Mouse (Mus musculus) lung, postnatal 4 days (tissue): ENCODE measurements at regions not wholly inside any gene's neighbourhood (a gene's known extent, or its start where the extent isn't known, plus 50 kb on each side); places are given as distances from the start of the nearest gene placed in this dataset.

ENCODE experiments used
- DNase-seq, 2 experiments: peaks; one replicate each; pipeline ENCODE4 v3.0.0; 2021

DNA sequence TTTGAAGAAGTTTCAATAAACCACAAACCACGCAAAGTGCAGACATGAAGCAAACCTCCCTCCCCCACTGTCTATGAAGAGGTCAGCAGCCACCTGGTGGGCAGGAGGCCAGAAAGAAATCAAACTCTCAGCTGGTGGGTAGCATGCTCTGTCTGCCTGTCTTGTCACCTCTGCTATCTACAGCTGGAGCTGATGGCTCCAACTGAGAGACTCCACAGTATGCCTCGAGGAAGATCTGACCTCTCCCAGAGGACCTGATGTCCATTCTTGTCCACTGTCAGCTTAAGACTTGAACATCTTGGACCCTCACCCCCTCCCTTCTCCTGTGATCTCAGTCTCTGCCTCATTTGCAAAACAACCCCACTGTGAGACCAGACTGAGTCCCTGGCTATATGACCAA is 585.0 kb upstream of the Cdh11 start:
- no peak for DNase-seq

DNA sequence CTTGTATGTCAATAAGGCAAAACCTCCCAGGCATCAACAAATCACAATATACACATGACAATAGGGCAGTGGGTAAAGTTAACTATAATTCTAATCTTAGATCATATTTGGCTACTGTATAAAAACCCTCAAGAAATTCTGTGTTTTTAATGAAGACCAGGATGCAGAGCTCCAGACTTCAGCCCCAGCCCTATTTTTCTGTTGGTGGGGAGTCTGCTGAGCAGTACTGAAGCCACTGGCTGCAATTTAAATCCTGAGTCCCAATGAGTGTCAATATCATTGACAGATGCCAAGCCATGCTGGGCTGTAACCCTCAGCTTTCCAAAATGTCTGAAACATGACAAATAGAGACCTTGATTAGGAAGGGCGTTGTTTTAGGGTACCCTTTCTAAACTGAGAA is 587.6 kb upstream of the Cdh11 start:
- DNase-seq, result no peak

DNA sequence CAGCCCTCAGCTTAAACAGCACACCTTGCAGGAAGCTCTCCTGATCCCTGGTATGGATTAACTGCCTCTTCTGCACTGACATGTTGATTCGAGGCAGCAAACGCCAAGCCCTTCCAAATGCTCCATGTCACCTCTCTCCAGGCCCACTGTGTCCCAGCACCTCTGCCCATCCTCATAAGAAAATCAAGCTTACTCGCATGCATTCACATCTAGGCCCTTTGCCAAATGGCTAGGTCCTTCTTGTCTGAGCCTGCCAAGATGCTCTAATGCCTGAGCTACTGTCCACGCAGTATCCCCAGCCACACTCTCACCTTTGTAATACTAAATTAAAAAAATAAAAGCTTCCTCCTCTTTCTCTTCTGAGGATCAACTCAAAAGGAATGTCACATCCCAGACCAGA is 588.7 kb upstream of the Cdh11 start:
- DNase-seq, result no peak

DNA sequence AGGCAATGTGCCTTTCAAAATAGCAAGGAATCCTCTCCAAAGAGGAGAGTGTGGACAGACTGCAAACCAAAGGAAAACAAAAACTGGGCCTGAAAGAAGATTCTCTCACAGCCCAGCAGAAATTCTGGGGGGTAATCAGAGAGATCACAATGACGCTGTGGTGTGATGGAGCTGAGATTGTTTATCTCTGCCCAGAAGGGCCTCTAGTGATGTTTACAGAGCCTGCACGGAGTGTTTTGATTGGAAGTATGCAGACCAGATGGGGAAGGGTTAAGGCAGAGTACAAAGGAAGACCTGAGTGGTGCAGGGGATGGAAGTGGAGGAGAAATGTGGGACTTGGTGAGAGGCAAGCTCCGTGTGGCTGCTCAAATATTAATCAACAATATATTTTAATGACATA is 593.1 kb upstream of the Cdh11 start:
- DNase-seq, result no peak

DNA sequence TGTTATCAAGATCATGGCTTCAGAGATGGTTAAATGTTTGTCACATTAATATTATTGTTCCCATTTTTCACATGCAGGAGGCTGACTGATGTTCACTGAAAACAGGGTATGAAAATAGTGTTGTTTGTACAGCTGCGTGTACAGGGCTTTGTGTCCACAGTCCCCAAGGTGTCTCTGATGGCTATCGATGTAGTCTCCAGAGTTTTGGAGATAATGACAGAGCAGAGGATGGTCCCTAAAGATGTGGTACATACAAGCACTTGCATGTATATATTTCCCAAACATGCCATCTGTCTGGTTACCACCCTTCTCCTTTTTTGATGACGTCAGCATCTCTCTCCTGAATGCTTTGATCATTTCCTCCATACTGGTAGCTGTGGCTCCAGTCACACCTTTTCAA is 596.1 kb upstream of the Cdh11 start:
- no peak for DNase-seq

DNA sequence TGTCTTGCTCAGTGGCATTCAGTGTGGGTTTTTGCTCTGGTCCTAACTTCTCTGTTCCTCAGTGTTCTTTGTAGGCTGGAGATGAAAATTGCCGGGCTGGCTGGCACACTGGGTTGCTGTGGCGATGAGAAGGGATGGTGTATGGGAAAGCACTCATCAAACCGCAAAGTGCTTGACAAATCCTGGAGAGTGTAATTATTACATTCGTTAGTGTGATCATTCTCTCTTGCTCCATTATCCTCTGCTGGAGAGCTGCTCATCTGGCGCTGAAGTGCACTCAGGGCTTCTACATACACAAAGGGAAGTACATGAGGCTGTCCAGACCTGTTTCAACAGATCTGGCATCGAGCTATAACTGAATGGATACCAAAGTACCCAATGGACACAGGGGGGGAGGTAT is 605.9 kb upstream of the Cdh11 start:
- no peak for DNase-seq

DNA sequence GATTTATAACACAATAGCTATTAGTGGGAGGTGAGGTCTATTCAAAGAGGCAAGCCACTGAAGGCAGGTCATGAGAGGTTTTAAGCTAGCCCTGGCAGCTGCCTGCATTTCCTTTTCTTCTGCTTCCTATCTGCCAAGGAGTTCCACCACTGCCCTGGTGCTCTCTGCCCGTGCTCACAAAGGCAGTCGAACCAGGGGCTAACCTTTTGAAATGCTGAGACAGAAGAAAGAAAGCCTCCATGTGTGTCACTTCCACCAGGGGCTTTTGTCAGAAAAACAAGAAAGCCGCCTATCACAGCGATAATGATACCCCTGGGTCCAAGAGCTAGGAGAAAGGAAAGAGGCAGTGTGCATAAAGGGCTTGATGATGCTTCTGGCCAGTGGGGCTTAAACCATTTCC is 609.9 kb upstream of the Cdh11 start:
- no peak for DNase-seq

DNA sequence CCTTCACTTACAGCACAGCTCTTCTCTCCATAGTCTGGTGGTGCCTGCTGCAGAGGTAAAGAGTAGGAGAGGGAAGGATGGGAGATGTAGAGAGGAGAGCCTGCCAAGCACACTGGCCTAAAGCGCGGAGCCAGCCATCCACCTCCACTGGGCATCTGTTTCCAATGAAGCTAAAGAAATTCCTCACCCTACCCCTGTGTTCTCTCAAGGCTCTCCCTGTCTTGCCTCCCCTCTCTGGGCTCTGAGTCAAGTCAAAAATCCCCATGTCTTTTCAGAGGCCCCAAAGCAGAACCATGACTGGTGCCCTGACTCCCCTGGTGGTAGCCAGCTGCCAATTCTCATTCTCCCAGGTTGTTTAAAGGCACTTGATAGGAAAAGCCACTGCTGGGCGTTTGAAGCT is 612.7 kb upstream of the Cdh11 start:
- DNase-seq, result no peak

DNA sequence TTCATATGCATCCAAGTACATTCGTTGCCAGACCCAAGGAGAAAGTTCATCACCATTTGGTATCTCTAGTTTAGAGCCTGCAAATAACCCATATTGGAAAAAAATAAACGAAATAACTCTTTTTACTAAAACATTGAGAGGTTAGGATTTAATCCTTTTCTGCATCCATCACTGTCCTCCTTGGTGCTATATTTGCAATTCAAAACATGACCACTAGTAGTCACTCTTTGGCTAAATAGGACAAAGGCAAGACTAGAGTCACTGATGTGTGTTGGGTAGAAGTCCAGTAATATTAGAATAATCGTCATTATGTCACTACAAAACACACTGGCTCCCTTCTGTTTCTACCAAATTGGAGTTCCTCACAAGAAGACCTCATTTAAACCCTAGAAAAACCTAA is 614.0 kb upstream of the Cdh11 start:
- no peak for DNase-seq

DNA sequence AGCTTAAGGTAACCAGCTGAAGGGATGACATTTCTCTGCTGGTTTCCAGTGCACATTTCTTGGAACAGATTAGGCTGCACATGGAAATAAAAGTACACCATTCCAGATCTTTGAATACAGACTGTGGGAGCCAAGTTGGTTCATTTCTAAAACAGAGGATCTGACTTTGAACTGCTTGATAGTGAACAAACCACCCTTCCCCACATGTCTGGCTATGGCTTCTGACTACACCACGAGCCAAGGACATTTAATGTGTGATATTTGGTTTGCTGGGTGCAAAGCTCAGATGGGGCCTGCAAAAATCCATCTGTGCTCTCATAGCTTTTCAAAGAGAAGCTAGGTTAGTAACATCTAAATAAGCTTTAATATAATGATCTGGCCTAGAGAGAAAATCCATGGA is 614.7 kb upstream of the Cdh11 start:
- DNase-seq, result no peak

DNA sequence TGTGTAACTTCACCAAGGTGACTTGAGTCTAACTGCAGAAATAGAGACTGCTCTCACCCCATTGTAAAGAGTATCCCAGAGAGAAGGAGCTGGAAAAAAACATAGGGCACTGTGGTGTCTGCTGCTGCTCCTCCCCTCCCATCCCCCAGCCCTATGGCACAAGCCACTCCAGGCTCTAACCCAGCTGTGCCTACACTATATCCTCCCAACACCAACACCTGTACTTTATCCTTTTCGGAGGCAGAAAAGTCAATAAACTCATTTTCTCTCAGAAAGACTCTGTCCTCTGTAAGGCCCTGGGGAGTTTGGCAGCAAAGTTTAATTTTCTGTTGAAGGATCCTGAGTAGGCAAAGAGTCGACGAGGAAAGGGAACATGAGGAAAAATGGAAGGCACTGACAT is 617.3 kb upstream of the Cdh11 start:
- no peak for DNase-seq

DNA sequence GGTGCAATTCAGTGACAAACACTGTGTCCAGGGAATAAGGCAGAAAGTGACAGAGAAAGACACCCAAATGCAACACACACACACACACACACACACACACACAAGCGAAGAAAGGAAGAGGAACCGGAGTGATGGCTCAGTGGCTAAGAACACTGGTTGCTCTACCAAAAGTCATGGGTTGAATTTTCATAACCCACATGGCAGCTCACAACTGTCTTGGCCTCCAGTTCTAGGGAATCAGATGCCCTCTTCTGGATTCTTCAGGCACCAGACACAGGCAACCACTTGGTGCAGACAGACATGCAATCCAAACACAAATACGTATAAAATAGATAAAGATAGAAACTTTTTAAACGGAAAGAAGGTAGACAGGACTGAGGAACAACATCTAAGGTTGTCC is 618.4 kb upstream of the Cdh11 start:
- no peak for DNase-seq

DNA sequence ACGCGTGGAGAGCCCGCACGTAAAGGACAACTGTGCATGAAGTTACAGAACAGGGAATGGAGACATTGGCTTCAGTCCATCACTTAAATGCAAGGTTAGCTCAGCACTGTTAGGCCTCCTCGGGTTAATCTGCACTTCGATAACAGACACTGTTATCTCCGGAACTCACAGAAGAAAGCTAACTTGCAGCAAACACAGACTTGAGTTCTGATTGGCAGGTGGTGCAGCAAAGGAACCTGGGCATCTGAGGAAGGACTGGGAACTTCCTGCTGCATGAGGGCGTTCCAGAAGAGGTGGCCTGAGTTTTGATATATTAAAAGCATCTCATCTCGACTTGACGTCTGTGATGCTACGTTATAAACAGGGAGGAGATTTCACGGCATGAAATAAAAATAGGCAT is 620.3 kb upstream of the Cdh11 start:
- no peak for DNase-seq

DNA sequence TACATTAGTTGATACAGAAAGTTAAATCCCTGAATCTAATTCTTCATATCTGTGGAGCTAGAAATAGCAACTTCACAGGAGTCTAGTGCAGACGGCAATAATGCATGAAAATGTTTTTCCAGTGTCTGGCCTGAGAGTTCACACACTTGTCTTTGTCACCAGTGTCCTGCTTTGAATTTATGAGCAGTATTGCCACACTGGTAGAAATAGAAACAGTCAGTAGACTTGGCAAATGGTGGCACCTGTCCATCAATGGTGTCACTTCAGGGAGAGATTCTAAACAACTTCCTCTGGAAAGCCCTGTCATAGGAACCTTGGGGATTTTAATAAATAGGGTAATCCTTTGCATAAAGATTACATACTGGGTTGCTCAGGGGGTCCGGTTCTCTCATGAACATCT is 621.5 kb upstream of the Cdh11 start:
- DNase-seq, result no peak

DNA sequence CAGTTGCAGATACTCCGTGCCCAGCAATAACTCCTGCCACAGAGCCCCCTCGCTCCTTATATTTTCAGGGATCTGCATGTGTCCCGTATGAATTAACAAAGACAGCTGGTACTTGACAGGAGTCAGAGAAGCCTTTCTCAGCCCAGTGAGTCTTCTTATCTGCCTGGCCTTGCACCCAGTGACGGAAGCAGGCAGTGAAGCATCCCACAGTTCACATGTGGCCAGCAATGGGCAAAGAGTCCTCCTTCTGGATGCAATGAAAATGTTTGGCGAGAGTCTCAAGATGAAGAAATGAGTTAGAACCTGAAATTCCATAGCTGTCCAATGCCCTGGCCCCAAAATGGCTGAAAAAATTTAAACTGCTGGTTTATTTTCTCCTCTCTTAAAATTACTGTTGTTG is 622.2 kb upstream of the Cdh11 start:
- peak in 1 of 2 experiments; percentile 42 for DNase-seq

DNA sequence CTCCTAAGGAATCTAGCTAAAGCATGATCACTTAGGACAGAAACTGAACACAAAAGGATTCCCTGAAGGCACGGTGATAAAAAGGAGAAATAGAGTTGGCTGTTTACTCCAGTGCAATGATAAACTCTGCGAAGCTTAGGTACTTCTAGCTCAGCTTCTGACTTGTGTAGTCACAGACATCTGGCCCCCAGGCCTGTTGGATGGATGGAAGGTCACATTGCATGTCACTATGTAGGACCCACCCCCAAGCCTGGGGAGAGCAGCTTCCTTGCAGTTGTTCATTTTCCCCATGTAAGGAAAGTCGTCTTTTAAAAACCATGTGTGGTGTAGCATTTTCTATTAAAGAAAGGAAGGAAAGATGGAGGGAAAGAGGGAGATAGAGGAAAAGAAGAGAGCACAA is 623.0 kb upstream of the Cdh11 start:
- peak in 1 of 2 experiments; percentile 22 for DNase-seq

DNA sequence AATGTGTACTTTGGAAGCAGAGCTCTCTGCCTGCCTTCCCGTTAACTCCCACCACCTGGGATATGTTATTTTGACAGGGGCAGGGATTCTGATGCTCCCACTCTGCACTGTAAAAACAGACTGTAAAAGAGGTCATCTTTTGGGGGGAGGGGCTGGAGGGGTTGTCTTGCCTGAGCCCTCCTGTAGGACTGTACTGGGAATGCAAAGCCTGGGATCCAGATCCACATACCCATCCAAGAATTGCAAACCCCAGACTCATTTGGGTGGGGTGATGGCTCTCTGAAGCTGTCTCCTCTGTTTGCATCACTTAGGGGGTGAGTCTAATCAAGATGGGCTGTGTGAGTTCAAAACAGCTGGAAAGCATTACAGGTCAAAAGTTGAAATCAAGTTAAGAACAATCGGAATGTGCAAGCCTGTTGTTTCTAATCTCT is 623.7 kb upstream of the Cdh11 start:
- peak; percentile 41 to 67 for DNase-seq

DNA sequence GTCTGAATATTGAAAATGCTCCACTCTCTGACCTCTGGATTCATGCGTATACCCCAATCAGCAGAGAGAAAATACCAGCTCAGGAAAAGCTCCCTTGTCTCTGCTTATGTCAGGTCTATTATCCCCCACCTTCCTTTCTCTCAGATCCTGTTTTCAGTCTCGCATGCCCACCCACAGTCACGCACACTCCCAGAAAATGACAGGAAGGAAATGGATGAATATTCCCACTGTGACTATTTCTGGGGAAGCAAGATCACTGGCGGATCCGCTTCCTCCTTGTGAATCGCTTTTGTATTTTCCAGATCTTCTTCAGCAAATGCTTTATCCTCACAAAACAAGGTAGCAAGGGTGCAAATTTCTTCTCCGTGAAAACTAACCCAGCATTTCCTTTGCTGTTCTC is 627.3 kb upstream of the Cdh11 start:
- no peak for DNase-seq

DNA sequence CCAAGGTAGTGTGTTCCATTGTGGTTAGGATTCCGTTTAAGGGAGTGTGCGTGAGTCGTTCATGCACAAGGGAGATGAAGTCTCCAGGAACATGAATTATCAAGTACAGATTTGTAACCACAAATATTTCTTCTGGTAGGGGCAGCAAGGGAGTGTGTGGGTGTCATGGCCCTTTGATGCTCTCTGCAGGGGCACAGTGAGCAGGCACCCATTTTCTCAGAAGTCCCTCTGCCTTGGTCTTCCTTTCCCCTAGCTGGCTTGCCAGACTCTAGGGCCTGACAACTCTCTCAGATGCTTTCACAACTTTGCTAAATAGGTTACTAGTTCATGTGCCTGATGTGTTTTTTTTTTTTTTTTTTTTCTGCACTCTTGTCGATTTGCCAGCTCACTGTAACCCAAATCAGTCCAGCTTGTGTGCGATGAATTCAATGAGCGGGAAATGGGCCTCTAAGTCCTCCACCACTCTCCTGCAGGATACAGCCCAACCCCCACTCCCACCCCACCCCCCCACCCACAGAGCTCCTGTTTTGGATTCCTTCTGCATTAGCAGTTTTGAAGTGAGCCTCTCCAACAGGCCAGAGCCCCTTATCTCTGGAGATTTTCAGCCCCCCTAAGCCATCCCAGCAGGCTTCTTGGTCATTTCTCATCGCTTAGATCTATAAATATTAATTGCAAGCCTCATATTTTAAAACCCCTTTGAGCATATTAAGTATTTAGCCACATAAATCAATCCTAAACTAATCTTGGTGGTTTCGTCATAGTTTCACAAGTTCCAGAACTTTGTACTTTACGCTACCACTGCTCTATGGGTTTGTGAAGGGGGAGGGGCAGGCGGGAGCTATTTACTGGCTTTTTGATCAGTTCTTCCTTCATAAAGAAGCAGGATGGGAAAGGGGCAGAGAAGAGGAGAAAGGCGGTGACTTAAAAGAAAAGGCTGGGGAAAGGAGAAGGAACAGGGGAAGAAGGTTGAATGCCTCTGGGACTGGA is 628.4 kb upstream of the Cdh11 start:
- peak; percentile 9 to 31 for DNase-seq

DNA sequence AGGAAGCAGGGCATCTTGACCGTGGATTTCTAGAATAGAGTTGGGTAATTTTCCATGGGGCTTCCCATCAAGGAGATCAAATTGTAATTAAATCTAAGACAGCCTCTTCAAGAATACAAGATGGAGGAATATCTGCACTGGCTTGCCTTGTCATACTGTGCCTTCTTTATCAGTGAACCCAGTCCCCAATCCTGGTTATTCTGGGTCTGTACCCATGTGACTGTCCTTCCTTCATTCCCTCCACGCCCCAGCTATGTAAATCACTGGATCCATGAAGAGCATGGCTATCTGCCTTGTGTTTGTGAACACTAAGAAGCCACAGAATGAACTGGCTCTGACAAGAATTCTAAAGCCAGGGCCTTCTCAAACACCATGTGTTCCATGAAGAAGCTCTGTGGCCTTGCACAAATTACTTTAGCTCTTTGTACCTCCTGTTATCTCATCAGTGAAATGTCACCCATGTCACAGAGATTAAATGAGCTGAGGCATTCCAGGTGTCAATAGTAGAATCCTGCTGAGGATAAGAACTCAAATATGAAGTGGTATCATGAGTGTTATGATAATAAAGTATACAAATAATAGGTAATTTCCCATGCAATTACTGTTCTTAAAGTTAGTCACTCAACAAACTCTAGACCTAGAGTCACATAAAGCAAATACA is 637.0 kb upstream of the Cdh11 start:
- no peak for DNase-seq

DNA sequence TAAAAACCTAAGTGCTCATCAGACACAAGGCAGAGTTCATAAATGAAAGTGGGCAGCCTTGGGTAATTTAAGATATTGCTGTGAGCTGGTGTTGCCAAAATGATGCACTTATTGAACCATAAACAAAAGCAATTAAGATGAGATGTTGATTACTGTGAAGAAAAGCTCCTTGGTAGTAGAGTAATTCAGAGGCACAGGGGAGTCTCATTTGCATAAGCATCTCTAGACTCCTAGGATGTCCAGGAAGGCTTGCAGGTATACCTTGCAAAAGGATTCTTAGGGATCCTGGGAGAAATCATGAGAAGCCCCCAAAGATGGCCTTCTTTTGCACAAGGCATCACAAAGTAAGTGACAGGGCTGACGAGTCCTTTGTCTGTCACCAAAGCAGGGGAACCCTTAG is 640.5 kb upstream of the Cdh11 start:
- no peak for DNase-seq

DNA sequence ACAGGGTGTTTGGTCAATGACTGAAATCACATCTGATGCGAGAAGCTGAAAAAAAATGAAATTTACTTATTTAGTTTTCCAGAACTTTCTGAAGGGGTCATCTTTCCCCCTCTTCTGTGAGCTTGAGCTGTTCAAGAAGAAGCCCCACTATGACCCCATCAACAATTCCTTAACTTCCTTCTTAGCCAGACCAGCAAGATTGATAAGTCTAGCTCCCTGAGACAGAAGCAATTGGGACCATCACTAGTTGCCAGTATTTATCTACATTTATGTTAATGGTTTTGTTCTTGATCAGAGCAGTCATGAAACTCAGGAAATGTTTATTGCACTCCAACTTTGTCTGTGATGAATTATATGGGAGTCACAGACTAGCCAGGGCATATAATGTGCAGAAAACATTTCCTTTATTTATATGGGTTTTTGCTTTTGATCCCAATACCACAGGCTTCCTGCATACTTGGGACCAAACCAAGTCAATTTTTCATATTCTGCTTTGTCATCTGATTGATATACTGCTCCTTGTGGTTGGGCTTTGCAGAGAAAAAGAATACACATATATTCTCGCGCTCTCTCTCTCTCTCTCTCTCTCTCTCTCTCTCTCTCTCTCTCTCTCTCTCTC is 645.5 kb upstream of the Cdh11 start:
- no peak for DNase-seq

DNA sequence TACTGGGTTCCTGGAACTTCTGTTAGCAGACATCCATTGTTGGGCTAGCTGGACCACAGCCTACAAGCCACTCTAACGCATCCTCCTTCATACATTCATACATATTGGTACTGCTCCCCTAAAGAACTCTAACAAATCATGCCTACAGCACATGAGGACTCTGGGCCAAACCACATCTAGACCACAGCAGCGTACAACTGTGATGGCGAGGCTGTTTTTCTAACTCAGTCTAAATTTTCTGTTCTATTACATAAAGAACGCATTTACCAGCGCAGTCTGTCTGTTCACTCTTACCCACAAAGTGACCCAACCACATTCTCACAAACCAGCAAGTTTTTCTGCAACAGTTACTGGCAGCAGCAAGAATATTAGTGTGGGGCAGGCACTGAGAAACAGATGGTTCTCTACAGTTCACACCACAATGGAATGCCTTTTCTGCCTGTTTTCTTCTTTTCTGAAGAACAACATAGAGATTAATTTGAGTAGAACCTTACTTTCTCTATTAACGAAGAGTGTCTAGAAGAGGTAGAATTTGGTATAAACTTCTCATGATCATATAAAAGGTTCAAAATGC is 648.2 kb upstream of the Cdh11 start:
- no peak for DNase-seq
